Mouse (Mus musculus) heart, embryonic 12.5 days (tissue): ENCODE results near the gene Sik3. TPM values are rescaled to one million over a fixed set of nuclear protein-coding genes. Genes with fewer than 3 reads are reported as not detected.

Experiments used
- polyA plus RNA-seq: library from polyadenylated mRNA; unstranded; fragments of >200 nt; fragmentation: Nextera tagmentation; extraction: Ambion mirVana; gene quantifications from 2 replicates; pipeline ENCODE4 v1.2.1, GENCODE M21; 2016

Gene Sik3
- polyA plus RNA-seq, 1 experiment from 2014 or later, result 13.9 TPM

Other genes starting within 250 kb of the Sik3 start
- gene Cep164, start 184.1 kb upstream of the Sik3 start, polyA plus RNA-seq, result 14.3 and 19.0 TPM in 2 replicates
- 21.4 and 22.0 TPM in 2 replicates for gene Bace1, start 174.2 kb upstream of the Sik3 start, polyA plus RNA-seq
- gene Pcsk7, start 106.3 kb upstream of the Sik3 start, polyA plus RNA-seq, result 19.4 and 19.7 TPM in 2 replicates
- 43.6 and 45.0 TPM in 2 replicates for gene Rnf214, start 105.9 kb upstream of the Sik3 start, polyA plus RNA-seq
- 236 and 253 TPM in 2 replicates for gene Tagln, start 76.8 kb upstream of the Sik3 start, polyA plus RNA-seq
- 48.5 and 53.5 TPM in 2 replicates for gene Sidt2, start 57.6 kb upstream of the Sik3 start, polyA plus RNA-seq
- gene Pafah1b2, start 130 bp upstream of the Sik3 start, polyA plus RNA-seq, result 173 and 175 TPM in 2 replicates
- 8.2 and 24.9 TPM in 2 replicates for gene Apoa1, start 215.8 kb downstream of the Sik3 start, polyA plus RNA-seq
- gene Apoc3, start 222.8 kb downstream of the Sik3 start, polyA plus RNA-seq, result not detected in 2 replicates
- 0.74 and 1.3 TPM in 2 replicates for gene Apoa4, start 227.9 kb downstream of the Sik3 start, polyA plus RNA-seq